ENCODE assay signal across 23 mouse cellular contexts in the genomic region with DNA sequence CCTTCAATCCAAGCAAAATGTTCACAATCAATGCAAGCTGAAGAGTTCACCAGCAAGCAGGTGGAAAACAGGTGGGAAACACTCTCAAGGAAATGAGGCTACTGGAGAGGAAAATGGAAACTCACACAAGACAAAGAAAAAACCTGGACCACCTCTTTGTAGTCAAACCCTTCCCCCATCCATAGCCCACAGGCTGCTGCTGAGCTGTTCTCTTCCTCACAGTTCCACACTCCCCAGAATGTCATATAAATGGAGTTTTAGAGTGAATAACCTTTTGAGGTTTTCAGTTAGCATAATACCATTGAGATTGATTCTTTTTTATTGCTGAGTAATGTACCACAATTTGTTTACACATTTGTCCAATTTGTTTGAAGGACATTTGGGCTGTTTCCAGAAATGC. TPM values are rescaled to one million over a fixed set of nuclear protein-coding genes. Genes with fewer than 3 reads are reported as not detected.
A peak's percentile ranks its signal among the peaks of the same experiment; 100 is the strongest.
DNase-seq lines count a peak whose midpoint lies in the region; ATAC-seq lines count a peak whose summit lies in the region.
"Had no signal": no experiment of that assay in that cellular context is flagged by ENCODE, and none has a peak within 500 bp of the region (broad histone marks: within the 10 kb centered on the region; RNA-seq: fewer than 3 reads in every experiment).

No protein-coding gene starts in this region.

- no peak overlapping the region for H3K4me2 ChIP-seq in forebrain, embryonic 12.5 days
- H3K4me2 ChIP-seq in hindbrain, embryonic 14.5 days (replicated peaks): no peak overlapping the region
- H3K4me2 ChIP-seq in hindbrain, embryonic 16.5 days (ENCODE audit: low read length): no peak overlapping the region
- H3K4me2 ChIP-seq in midbrain, embryonic 13.5 days (replicated peaks): no peak overlapping the region
- no peak overlapping the region for H3K4me2 ChIP-seq in midbrain, embryonic 16.5 days (ENCODE audit: low read length)
- no peak overlapping the region for H3K4me2 ChIP-seq in neural tube, embryonic 15.5 days
- H3K4me2 ChIP-seq: embryonic facial prominence, embryonic 15.5 days; heart, embryonic 11.5 days; heart, embryonic 15.5 days had no signal

- 0 out of 2 replicates have a peak overlapping the region, but pooled peaks have one; percentile 21 for H3K27ac ChIP-seq in forebrain, embryonic 12.5 days
- H3K27ac ChIP-seq in forebrain, embryonic 10.5 days: no peak overlapping the region
- H3K27ac ChIP-seq in hindbrain, embryonic 14.5 days: peak overlapping the region; percentile 58
- no peak overlapping the region for H3K27ac ChIP-seq in hindbrain, embryonic 16.5 days (ENCODE audit: low read depth, low read length)
- H3K27ac ChIP-seq in midbrain, embryonic 13.5 days: peak overlapping the region; percentile 62; the same call in 1 of the 2 replicates
- no peak overlapping the region for H3K27ac ChIP-seq in midbrain, embryonic 16.5 days (ENCODE audit: low read length)
- peak overlapping the region; percentile 39; the same call in 1 of the 2 replicates for H3K27ac ChIP-seq in neural tube, embryonic 15.5 days (replicated peaks)
- H3K27ac ChIP-seq: embryonic facial prominence, embryonic 15.5 days; heart, embryonic 15.5 days had no signal

- H3K27me3 ChIP-seq in forebrain, embryonic 12.5 days: no peaks in the 10 kb centered on the region
- no peaks in the 10 kb centered on the region for H3K27me3 ChIP-seq in forebrain, embryonic 10.5 days (ENCODE audit: poor library complexity, severe bottlenecking)
- no peaks in the 10 kb centered on the region for H3K27me3 ChIP-seq in hindbrain, embryonic 14.5 days (ENCODE audit: control insufficient read depth, insufficient read depth, low read length)
- H3K27me3 ChIP-seq in hindbrain, embryonic 16.5 days (replicated peaks; ENCODE audit: control insufficient read depth, insufficient read depth, low read length): no peaks in the 10 kb centered on the region
- H3K27me3 ChIP-seq in midbrain, embryonic 13.5 days: no peaks in the 10 kb centered on the region
- H3K27me3 ChIP-seq in midbrain, embryonic 16.5 days (ENCODE audit: control insufficient read depth, insufficient read depth, low read depth, low read length): no peaks in the 10 kb centered on the region
- no peaks in the 10 kb centered on the region for H3K27me3 ChIP-seq in neural tube, embryonic 15.5 days (replicated peaks)
- H3K27me3 ChIP-seq: embryonic facial prominence, embryonic 15.5 days; heart, embryonic 15.5 days had no signal

- peaks cover 5% of the 10 kb centered on the region; the same call in 1 of the 2 replicates for H3K4me1 ChIP-seq in forebrain, embryonic 12.5 days
- peaks cover 16% of the 10 kb centered on the region for H3K4me1 ChIP-seq in forebrain, embryonic 10.5 days
- H3K4me1 ChIP-seq in hindbrain, embryonic 14.5 days (replicated peaks; ENCODE audit: control insufficient read depth, insufficient read depth, low read length): peaks cover 12% of the 10 kb centered on the region
- H3K4me1 ChIP-seq in hindbrain, embryonic 16.5 days (ENCODE audit: control insufficient read depth, insufficient read depth, low read depth, low read length): peaks cover 2% of the 10 kb centered on the region; the same call in 1 of the 2 replicates
- H3K4me1 ChIP-seq in midbrain, embryonic 13.5 days (replicated peaks): peaks cover 12% of the 10 kb centered on the region
- H3K4me1 ChIP-seq in midbrain, embryonic 16.5 days (ENCODE audit: control insufficient read depth, insufficient read depth, low read length): peaks cover 6% of the 10 kb centered on the region
- peaks cover 4% of the 10 kb centered on the region for H3K4me1 ChIP-seq in neural tube, embryonic 15.5 days
- H3K4me1 ChIP-seq: embryonic facial prominence, embryonic 15.5 days; heart, embryonic 15.5 days had no signal

- peaks cover 20% of the 10 kb centered on the region for H3K36me3 ChIP-seq in forebrain, embryonic 12.5 days (replicated peaks)
- H3K36me3 ChIP-seq in forebrain, embryonic 10.5 days (replicated peaks): peaks cover 48% of the 10 kb centered on the region
- H3K36me3 ChIP-seq in hindbrain, embryonic 14.5 days (replicated peaks; ENCODE audit: control insufficient read depth, insufficient read depth): peaks cover 26% of the 10 kb centered on the region
- peaks cover 5% of the 10 kb centered on the region for H3K36me3 ChIP-seq in hindbrain, embryonic 16.5 days (ENCODE audit: control insufficient read depth, insufficient read depth, low read length)
- peaks cover 26% of the 10 kb centered on the region for H3K36me3 ChIP-seq in midbrain, embryonic 13.5 days
- peaks cover 6% of the 10 kb centered on the region for H3K36me3 ChIP-seq in midbrain, embryonic 16.5 days (ENCODE audit: control insufficient read depth, insufficient read depth, low read length)
- H3K36me3 ChIP-seq in neural tube, embryonic 15.5 days: peaks cover 15% of the 10 kb centered on the region

- DNase-seq in forebrain, embryonic 10.5 days (ENCODE audit: extremely low spot score, low spot score): no peak
- no peak for DNase-seq in hindbrain, embryonic 14.5 days (ENCODE audit: low spot score)
- DNase-seq: adrenal gland, adult 8-10 months; adrenal gland, postnatal 36 days; B cell, adult 2 months; cerebellum, adult 11 months; cerebellum, adult 8-10 months; cerebellum, postnatal 14 days; embryo, embryonic 11 days; gastrocnemius, postnatal 36 days; heart, adult 18-20 months; heart, postnatal 14 days had no signal

- no peak overlapping the region for H3K9ac ChIP-seq in forebrain, embryonic 12.5 days
- H3K9ac ChIP-seq in hindbrain, embryonic 14.5 days: peak overlapping the region; percentile 12; the same call in 1 of the 2 replicates
- no peak overlapping the region for H3K9ac ChIP-seq in hindbrain, embryonic 16.5 days (ENCODE audit: low read depth, low read length)
- H3K9ac ChIP-seq in midbrain, embryonic 13.5 days (replicated peaks): no peak overlapping the region
- no peak overlapping the region for H3K9ac ChIP-seq in midbrain, embryonic 16.5 days (ENCODE audit: low read depth, low read length)
- no peak overlapping the region for H3K9ac ChIP-seq in neural tube, embryonic 15.5 days (replicated peaks)
- H3K9ac ChIP-seq: embryonic facial prominence, embryonic 15.5 days; heart, embryonic 15.5 days had no signal

- H3K9me3 ChIP-seq in forebrain, embryonic 12.5 days: no peaks in the 10 kb centered on the region
- H3K9me3 ChIP-seq in forebrain, embryonic 10.5 days: no peaks in the 10 kb centered on the region
- H3K9me3 ChIP-seq in hindbrain, embryonic 14.5 days (ENCODE audit: control insufficient read depth, low read length): no peaks in the 10 kb centered on the region
- no peaks in the 10 kb centered on the region for H3K9me3 ChIP-seq in hindbrain, embryonic 16.5 days (ENCODE audit: control insufficient read depth, low read length)
- H3K9me3 ChIP-seq in midbrain, embryonic 13.5 days: no peaks in the 10 kb centered on the region
- H3K9me3 ChIP-seq in midbrain, embryonic 16.5 days (replicated peaks; ENCODE audit: control insufficient read depth, low read length, poor library complexity, severe bottlenecking): no peaks in the 10 kb centered on the region
- no peaks in the 10 kb centered on the region for H3K9me3 ChIP-seq in neural tube, embryonic 15.5 days (replicated peaks)
- H3K9me3 ChIP-seq: embryonic facial prominence, embryonic 15.5 days; G1E; heart, embryonic 15.5 days had no signal

- ATAC-seq in forebrain, embryonic 12.5 days (ENCODE audit: low FRiP score): no peak
- ATAC-seq in hindbrain, embryonic 14.5 days (ENCODE audit: low FRiP score): no peak
- ATAC-seq in hindbrain, embryonic 16.5 days: no peak
- no peak for ATAC-seq in midbrain, embryonic 13.5 days
- ATAC-seq in midbrain, embryonic 16.5 days: no peak
- no peak for ATAC-seq in neural tube, embryonic 15.5 days (ENCODE audit: low FRiP score)
- ATAC-seq: CD4-positive, CD25-positive, alpha-beta regulatory T cell, adult 4 months had no signal

- H3K4me3 ChIP-seq in forebrain, embryonic 12.5 days (replicated peaks): no peak overlapping the region
- H3K4me3 ChIP-seq in forebrain, embryonic 10.5 days: no peak overlapping the region
- no peak overlapping the region for H3K4me3 ChIP-seq in hindbrain, embryonic 14.5 days (replicated peaks; ENCODE audit: low read length)
- no peak overlapping the region for H3K4me3 ChIP-seq in hindbrain, embryonic 16.5 days (ENCODE audit: low read length)
- H3K4me3 ChIP-seq in midbrain, embryonic 13.5 days (replicated peaks): no peak overlapping the region
- no peak overlapping the region for H3K4me3 ChIP-seq in midbrain, embryonic 16.5 days (ENCODE audit: low read depth, low read length)
- H3K4me3 ChIP-seq in neural tube, embryonic 15.5 days (replicated peaks): no peak overlapping the region
- H3K4me3 ChIP-seq: embryonic facial prominence, embryonic 15.5 days; erythroblast, embryonic 14.5 days; heart, embryonic 15.5 days had no signal

RNA-seq across cellular contexts. Expression of gene Aatf, which starts 16.4 kb away (rescaled TPM):
- polyA plus RNA-seq in forebrain, embryonic 12.5 days (2016; fragmentation: Nextera tagmentation; extraction: Ambion mirVana): 53.4 and 63.4 TPM in 2 replicates
- 63.2 and 64.7 TPM in 2 replicates for polyA plus RNA-seq in forebrain, embryonic 10.5 days (2016; fragmentation: Nextera tagmentation; extraction: Ambion mirVana)
- polyA plus RNA-seq in hindbrain, embryonic 14.5 days (2014; fragmentation: Nextera tagmentation; extraction: Ambion mirVana): 44.5 and 45.3 TPM in 2 replicates
- polyA plus RNA-seq in hindbrain, embryonic 16.5 days (2015; fragmentation: Nextera tagmentation; extraction: Ambion mirVana): 51.0 and 52.1 TPM in 2 replicates
- 59.5 and 60.7 TPM in 2 replicates for polyA plus RNA-seq in midbrain, embryonic 13.5 days (2015; fragmentation: Nextera tagmentation; extraction: Ambion mirVana)
- 49.8 and 53.8 TPM in 2 replicates for polyA plus RNA-seq in midbrain, embryonic 16.5 days (2015; fragmentation: Nextera tagmentation; extraction: Ambion mirVana)
- 49.8 and 53.9 TPM in 2 replicates for polyA plus RNA-seq in neural tube, embryonic 15.5 days (2015; fragmentation: Nextera tagmentation; extraction: Ambion mirVana)

RNA-seq across cellular contexts. Expression of gene Lhx1, which starts 28.4 kb away (rescaled TPM):
- 16.4 and 16.8 TPM in 2 replicates for polyA plus RNA-seq in forebrain, embryonic 12.5 days (2016; fragmentation: Nextera tagmentation; extraction: Ambion mirVana)
- 1.3 and 2.6 TPM in 2 replicates for polyA plus RNA-seq in forebrain, embryonic 10.5 days (2016; fragmentation: Nextera tagmentation; extraction: Ambion mirVana)
- 43.2 and 46.4 TPM in 2 replicates for polyA plus RNA-seq in hindbrain, embryonic 14.5 days (2014; fragmentation: Nextera tagmentation; extraction: Ambion mirVana)
- polyA plus RNA-seq in hindbrain, embryonic 16.5 days (2015; fragmentation: Nextera tagmentation; extraction: Ambion mirVana): 35.9 and 43.0 TPM in 2 replicates
- 57.5 and 62.7 TPM in 2 replicates for polyA plus RNA-seq in midbrain, embryonic 13.5 days (2015; fragmentation: Nextera tagmentation; extraction: Ambion mirVana)
- polyA plus RNA-seq in midbrain, embryonic 16.5 days (2015; fragmentation: Nextera tagmentation; extraction: Ambion mirVana): 25.3 and 30.0 TPM in 2 replicates
- 30.0 and 37.6 TPM in 2 replicates for polyA plus RNA-seq in neural tube, embryonic 15.5 days (2015; fragmentation: Nextera tagmentation; extraction: Ambion mirVana)
- polyA plus RNA-seq: CD4-positive, CD25-positive, alpha-beta regulatory T cell, adult 4 months; erythroblast, embryonic 14.5 days; G1E; heart, embryonic 15.5 days had no signal

Comparison
In these comparisons a context has a peak if more than half of its experiments do, and no peak if none do; other contexts are left out.
1. H3K27ac ChIP-seq: peak in forebrain, embryonic 12.5 days (single experiment), hindbrain, embryonic 14.5 days (single experiment), midbrain, embryonic 13.5 days (single experiment) and neural tube, embryonic 15.5 days (single experiment); none in forebrain, embryonic 10.5 days (single experiment), hindbrain, embryonic 16.5 days (single experiment) and midbrain, embryonic 16.5 days (single experiment).